Mouse (Mus musculus): Measurements from ENCODE around the gene Itga5. TPM values are rescaled to one million over a fixed set of nuclear protein-coding genes. Genes with fewer than 3 reads are reported as not detected.

Itga5 gene
- polyA plus RNA-seq, 2 experiments from 2014 or later: 1.3 to 2.2 TPM

DNA sequence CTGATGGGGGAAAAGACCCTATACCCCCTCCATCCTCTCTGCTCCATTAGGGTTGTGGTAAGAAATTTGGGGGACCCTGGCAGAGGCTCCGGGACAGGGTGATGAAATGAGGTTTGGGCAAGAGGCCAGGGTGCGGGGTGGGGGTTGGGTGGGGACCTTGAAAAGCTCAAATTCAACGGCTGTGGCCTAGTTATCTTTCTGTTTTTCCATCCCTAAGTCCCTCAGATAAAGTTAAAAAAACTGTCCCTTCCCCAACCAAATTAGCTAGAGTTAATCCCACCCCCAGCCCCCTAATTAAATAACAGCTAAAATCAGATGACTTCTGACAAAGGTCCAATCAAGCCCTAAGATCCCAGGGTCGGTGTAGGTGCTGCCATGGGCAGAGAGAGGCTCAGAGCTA, 1.8 kb downstream of the Itga5 start:
- ATAC-seq: no peak

DNA sequence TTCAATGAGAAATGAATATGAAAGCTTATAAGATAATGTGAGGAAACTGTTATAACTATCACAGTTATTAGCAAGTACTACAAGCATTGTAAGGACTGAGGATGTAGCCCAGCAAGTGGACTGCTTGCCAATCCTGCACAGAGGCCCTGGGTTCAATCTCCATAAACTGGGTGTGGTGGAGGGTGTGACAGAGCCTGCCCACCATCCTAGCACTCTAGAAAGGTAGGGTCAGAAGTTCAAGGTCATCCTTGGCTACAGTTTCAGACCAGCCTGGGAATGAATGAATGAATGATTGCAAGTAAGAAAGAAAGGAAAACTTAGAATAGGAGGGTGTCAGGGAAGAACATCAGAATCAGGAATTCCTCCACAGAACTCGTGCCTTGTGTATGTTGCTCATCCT, 2.8 kb downstream of the Itga5 start:
- ATAC-seq: no peak

DNA sequence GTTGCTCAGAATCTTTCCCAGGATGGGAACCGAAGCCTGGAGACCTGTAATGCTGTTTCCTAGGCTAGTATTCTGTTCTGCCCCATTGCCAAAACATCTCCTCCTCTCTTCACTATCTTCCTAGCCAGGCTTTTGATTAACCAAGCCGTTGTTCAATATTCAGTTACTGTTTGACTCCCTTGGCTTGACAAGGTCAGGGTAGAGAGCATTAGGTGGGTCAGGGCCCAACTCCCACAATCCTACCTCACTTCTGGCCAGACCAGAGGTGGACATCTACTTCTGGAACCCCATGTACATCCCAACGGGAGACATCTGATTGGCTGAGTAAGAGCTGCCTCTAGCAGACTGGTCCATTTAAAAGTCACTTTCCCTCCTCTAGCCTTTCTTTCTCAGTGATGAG, 3.6 kb downstream of the Itga5 start:
- ATAC-seq: no peak

GRCm38 (mm10) chr15:103362333-103362732, 4.2 kb downstream of the Itga5 start:
- ATAC-seq: no peak

DNA sequence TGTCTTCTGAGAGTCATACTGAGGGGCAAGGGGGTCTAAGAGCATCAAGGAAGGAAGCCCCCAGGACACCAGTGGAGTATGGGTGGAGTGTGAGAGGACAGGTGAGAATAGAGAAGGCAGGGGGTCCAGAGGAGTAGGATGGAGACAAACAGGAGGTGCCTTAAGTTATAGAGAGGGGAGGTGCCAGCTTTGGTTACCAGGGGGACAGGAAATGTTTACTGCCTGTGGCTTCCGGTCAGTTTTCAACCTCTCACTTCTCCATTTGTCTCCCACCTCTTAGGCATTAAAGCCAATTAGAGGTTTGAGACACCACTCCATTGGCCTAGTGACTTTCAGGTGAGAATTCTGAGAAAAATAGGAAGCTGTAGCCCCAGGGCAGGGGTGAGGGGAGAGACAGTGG, 5.3 kb downstream of the Itga5 start:
- no peak for ATAC-seq

DNA sequence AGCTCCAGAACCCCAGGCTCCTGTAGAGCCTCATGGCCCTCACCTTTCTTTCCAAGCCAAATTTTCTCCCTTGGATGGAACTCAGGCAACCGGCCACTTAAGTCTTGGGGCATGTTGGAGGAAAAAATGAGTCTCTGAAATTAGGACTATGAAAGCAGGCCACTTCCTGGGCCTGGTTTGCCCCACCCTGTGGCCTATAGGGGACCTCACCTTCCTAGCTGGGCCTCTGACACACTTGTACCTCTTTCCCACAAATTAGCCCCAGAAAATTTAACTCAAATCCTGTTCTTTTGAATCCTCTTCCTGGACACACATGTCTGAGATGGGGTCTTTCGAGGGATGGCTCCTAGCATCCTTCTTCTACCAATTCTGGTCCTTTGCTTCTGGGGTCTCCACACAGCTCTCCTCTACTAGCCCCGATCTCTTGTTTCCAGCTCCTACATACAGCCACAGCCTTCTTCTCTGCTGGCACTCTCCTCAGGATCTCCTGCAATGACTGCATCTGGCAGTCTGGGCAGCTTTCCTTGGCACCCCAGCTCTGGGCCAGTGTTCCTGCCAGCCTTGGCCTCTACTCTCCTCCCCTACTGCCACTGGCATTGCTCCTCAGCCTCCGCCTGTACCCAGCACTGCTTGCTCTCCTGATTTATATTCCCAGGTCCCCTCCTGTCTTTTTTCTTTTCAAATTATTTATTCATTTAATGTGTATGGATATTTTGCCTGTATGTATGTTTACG, 6.5 kb downstream of the Itga5 start:
- no peak for ATAC-seq

GRCm38 (mm10) chr15:103359122-103359510, 7.4 kb downstream of the Itga5 start:
- no peak for ATAC-seq

- ATAC-seq: no peak
Measured at GRCm38 (mm10) chr15:103358278-103359121, 8.1 kb downstream of the Itga5 start.

DNA sequence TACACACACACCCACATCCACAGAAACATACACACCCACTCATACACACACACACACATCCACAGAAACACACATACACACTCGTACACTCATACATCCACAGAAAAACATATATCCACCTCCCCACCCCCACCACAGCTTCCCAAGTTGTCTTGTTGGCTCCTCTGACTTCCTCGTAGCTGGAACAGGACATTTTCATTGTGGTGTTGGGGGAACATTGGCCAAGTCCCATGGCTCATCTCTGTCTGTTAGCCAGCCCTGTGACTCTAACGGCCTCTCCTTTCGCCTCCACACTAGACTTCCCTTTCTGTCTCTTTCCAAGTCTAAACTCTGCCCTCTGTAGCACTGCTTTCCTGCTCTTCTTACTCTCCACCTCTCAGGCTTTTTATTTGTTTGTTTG, 8.7 kb downstream of the Itga5 start:
- ATAC-seq: no peak

DNA sequence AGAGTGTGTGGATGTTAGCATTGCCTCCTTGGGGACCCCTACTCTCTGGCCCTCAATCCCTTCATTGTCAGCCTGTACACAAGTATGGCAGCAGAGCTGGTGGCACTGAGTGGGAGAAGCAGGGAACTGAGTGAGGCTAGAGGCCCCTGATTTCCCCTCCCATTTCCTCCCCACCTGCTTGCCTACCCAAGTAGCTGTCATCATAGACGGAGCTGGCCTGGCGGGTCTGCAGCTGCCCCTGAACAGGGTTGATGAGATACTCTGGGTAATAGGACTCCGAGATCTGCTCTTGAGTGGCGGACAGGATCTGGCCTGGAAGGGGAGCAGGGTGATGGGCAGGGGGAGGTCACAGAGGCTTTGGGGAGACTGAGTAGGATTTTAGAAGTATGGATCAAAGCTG, 10.4 kb downstream of the Itga5 start:
- ATAC-seq: no peak

- no peak for ATAC-seq
Measured at GRCm38 (mm10) chr15:103355420-103355819, 11.1 kb downstream of the Itga5 start.

DNA sequence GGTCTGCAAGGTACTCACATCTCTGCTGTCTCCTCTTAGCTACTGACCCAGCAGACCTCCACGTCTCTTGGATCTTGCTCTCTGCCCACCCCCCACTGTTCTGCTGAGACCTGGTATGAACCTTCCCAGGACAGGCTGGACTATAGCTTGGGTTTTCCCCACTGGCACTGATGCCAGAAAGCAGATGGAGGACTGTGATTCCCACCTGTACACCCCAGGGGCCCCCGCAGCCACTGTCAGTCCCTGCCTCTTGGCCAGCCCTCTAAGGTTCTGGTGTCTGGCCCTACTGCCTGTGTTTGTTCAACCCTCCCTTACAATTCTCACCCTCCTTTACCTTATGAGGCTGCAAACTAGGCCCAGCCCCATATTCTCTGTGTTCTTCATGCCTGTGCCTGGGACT, 11.9 kb downstream of the Itga5 start:
- no peak for ATAC-seq

- no peak for ATAC-seq
Measured at GRCm38 (mm10) chr15:103353511-103354256, 12.9 kb downstream of the Itga5 start.

GRCm38 (mm10) chr15:103352856-103353255, 13.7 kb downstream of the Itga5 start:
- ATAC-seq: peak; percentile 68

- no peak for ATAC-seq
Measured at GRCm38 (mm10) chr15:103347275-103347684, 19.3 kb downstream of the Itga5 start.

- no peak for ATAC-seq
Measured at GRCm38 (mm10) chr15:103345789-103346188, 20.8 kb downstream of the Itga5 start.

GRCm38 (mm10) chr15:103343556-103343955, 23.0 kb downstream of the Itga5 start:
- ATAC-seq: no peak

DNA sequence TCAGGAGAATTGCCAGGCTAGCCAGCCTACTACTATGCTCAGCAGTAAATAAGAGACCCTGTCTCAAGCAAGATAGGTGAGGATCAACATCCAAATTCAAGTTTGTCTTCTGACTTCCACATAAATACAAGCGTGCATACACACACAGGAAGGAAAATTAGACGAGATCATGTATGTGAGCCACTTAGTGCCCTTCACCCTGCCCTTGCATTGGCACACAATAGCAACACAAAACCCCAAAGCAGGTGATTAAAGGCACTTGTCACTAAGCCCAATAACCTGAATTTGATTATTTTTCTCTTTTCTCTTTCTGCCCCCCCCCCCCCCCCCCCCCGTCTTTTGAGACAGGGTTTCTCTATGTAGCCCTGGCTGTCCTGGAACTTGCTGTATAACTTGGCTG, 23.6 kb downstream of the Itga5 start:
- ATAC-seq: no peak

GRCm38 (mm10) chr15:103342415-103342814, 24.1 kb downstream of the Itga5 start:
- ATAC-seq: peak; percentile 45

GRCm38 (mm10) chr15:103341547-103341946, 25.0 kb downstream of the Itga5 start:
- ATAC-seq: no peak

DNA sequence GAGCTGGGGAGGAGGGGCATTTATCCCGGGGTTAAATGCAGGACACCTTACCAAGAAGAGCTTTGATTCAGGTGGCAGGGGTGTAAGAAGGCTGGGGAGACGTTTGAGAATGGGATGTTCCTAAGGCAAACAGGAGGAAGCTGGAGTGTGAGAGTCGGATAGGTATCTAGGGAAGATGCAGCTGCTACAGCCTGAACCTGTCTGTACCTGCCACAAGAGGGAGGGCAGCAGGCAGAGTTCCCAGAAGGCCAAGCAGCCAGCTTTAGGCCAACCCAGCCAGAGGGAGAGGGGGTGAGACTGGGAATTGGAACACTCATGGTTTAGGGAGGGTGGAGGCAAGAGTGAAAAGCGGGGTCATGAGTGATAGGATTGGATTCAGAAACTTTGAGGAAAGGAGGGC, 25.8 kb downstream of the Itga5 start:
- no peak for ATAC-seq

DNA sequence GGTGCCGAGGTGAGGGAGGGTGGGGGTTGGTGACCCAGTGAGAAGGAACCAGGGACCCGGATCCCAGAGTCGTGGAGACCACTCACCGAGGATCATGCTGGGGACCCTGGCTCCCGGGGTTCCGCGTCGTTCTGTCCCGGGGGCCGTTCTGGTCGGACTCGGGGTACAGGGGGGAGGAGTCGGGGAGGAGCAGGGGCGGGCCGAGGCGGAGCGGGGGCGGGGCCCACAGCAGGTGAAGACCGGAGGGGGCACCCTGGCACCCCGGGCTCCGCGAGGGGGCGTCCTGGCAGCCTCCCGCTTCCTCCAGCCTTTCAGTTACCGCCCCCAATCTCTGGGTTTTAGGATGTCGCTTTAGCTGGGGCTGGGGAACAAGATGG, 26.6 kb downstream of the Itga5 start, which contains the start of gene Zfp385a:
Gene Zfp385a (minus strand): TSS at position 133 of the 377 bp plus-strand sequence.
- ATAC-seq: peak; percentile 62

Data from activated CD4-positive, CD25-positive, alpha-beta regulatory T cell, adult 4 months (primary cell).